Mouse (Mus musculus): ENCODE data around the gene Iqcg.

Gene Iqcg

GRCm38 (mm10) chr16:32984631-32985030 lies 71.4 kb downstream of the Iqcg start:
- in situ Hi-C loops (cut with MboI, MseI): no loop called here

- in situ Hi-C loops (cut with MboI, MseI): no loop called here
These were observed 74.6 kb downstream of the Iqcg start for GRCm38 (mm10) chr16:32981405-32981804.

DNA sequence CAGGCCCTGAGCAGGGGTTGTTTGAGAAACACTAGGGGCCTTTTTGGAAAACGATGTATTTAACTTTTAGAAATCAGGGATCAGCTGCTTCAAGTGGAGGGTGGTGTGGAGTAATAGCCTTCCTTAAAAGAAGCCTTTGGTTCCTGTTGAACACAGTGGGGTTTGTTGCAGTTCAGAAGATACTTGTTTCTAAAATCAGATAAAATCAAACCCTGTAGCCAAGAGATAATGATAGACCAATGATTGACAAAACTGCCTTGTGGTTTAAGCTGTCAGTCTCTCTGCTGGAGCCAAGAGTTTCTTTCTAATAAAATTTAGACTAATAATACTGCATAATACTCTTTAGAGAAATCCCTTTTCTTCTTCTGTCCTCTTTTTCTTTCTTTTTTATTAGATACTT lies 75.8 kb downstream of the Iqcg start:
- in situ Hi-C loops (cut with MboI, MseI): no loop called here

GRCm38 (mm10) chr16:32973047-32973446 lies 83.0 kb downstream of the Iqcg start:
- in situ Hi-C loops (cut with MboI, MseI): no loop called here

DNA sequence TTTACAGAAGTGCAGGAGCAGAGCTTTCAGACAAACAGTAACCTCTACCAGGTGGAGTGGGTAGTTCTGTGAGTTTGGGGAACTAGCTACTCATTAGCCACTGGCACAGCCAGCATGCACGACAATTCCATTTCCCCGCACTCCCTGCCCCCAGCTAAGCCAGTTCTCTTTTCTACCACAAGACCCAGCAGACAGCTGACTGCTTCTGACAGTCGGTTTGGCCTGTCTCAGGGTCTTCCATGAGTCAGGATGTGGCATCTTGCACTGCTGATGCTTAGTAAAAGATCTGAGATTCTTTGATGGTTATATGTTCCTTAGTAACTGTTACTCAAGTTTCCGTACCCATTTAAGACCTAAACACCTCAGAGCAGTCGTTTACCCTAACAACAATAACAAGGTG lies 83.5 kb downstream of the Iqcg start:
- in situ Hi-C loops (cut with MboI, MseI): no loop called here

Data from regulatory T cell (primary cell).